Mouse (Mus musculus) heart, embryonic 12.5 days (tissue): ENCODE results near the gene Ptprg. TPM values are rescaled to one million over a fixed set of nuclear protein-coding genes. Genes with fewer than 3 reads are reported as not detected.

ENCODE experiments used
- ATAC-seq: fragments of 200-750 bp; cut with Nextera tagmentation; 2 replicates; pipeline ENCODE4 v1.8.0; 2017; ENCODE audit warnings: moderate TSS enrichment, moderate library complexity; ENCODE audit not compliant: insufficient number of reproducible peaks, low FRiP score
- H3K27ac ChIP-seq: fragments of 300-500 bp; sonication (generic); 2 replicates; pipeline ENCODE4 v1.5.1; 2016; ENCODE audit warnings: mild to moderate bottlenecking, moderate library complexity; ENCODE audit not compliant: poor library complexity, severe bottlenecking
- H3K27me3 ChIP-seq: fragments of 300-500 bp; sonication (generic); replicated peaks from 2 replicates; pipeline ENCODE4 v1.6.1; 2016; ENCODE audit warnings: mild to moderate bottlenecking, moderate library complexity
- H3K36me3 ChIP-seq: fragments of 300-500 bp; sonication (generic); 2 replicates; pipeline ENCODE4 v1.6.1; 2016; ENCODE audit warnings: mild to moderate bottlenecking, moderate library complexity
- H3K4me1 ChIP-seq: fragments of 300-500 bp; sonication (generic); replicated peaks from 2 replicates; pipeline ENCODE4 v1.6.1; 2016; ENCODE audit warnings: mild to moderate bottlenecking
- H3K4me2 ChIP-seq: fragments of 300-500 bp; sonication (generic); 2 replicates; pipeline ENCODE4 v1.6.1; 2016; ENCODE audit warnings: mild to moderate bottlenecking, moderate library complexity
- H3K4me3 ChIP-seq: fragments of 300-500 bp; sonication (generic); 2 replicates; pipeline ENCODE4 v1.5.1; 2016; ENCODE audit warnings: mild to moderate bottlenecking
- H3K9ac ChIP-seq: fragments of 300-500 bp; sonication (generic); 2 replicates; pipeline ENCODE4 v1.6.1; 2016; ENCODE audit warnings: mild to moderate bottlenecking, moderate library complexity
- H3K9me3 ChIP-seq: fragments of 300-500 bp; sonication (generic); replicated peaks from 2 replicates; pipeline ENCODE4 v1.6.1; 2016; ENCODE audit warnings: mild to moderate bottlenecking, moderate library complexity
- WGBS: fragments of 180-500 bp; shearing (Covaris S2); methylation state at CpG from one replicate; pipeline ENCODE4 v1.1.7; 2016; 5-methylcytosine and 5-hydroxymethylcytosine counted together
- polyA plus RNA-seq: library from polyadenylated mRNA; unstranded; fragments of >200 nt; fragmentation: Nextera tagmentation; extraction: Ambion mirVana; gene quantifications from 2 replicates; pipeline ENCODE4 v1.2.1, GENCODE M21; 2016

The Ptprg gene
- polyA plus RNA-seq, 1 experiment from 2014 or later: 17.8 TPM

DNA sequence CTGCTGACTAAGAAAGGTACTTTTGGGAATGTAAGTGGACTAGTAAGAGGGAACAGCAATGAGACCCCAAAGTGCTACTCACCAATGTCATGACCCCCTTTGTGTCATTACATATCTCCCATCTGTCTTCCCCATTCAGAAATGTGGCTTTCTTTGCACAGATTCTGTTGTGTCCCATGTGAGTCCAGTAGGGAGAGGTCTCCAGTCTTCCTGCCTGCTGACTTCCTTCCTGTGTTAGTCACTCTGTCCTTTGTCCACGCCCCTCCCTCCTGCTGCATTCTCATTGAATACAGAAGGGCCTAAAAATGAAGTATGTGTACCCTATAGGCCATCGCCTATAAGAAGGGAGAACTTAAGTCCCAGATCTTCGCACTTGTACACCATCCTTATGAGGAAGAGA is 571.4 kb downstream of the Ptprg start:
- 77% methylated on average over 3 of the region's 3 CpGs for WGBS
- peaks cover 3% of the 10 kb centered on the region for H3K4me1 ChIP-seq
- ATAC-seq: no peak

DNA sequence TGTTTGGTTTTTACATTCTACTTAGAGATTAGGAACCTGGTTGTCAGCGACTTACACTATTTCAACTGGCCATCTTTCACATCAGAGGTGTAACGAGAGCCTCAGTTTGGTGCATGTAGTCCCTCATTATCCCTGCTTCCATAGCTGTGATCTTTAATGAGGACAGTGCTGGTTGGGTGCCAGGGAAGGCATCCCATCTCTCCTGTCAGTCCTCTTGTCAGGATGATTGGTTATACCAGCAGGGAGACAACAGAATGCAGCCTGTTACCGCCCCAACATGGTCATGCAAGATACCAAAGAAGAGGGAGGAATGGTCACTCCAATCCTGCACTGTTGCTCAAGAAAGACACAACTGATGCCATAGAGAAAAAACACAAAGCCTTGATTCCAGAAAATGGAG is 574.6 kb downstream of the Ptprg start:
- no peaks in the 10 kb centered on the region for H3K9me3 ChIP-seq
- H3K9ac ChIP-seq: no peak overlapping the region
- H3K27me3 ChIP-seq: no peaks in the 10 kb centered on the region
- no peak overlapping the region for H3K27ac ChIP-seq
- peaks cover 8% of the 10 kb centered on the region for H3K4me1 ChIP-seq
- WGBS: 85% methylated on average over 3 of the region's 3 CpGs
- peaks cover 1% of the 10 kb centered on the region; the same call in 1 of the 2 replicates for H3K36me3 ChIP-seq
- ATAC-seq: no peak
- H3K4me3 ChIP-seq: no peak overlapping the region
- no peak overlapping the region for H3K4me2 ChIP-seq

More for the DNA sequence above, 571.4 kb downstream of the Ptprg start:
- no peak overlapping the region for H3K4me2 ChIP-seq
- no peak overlapping the region for H3K4me3 ChIP-seq
- no peak overlapping the region; the same call in 1 of the 2 replicates for H3K27ac ChIP-seq
- no peaks in the 10 kb centered on the region for H3K9me3 ChIP-seq
- no peak overlapping the region for H3K9ac ChIP-seq
- peaks cover 3% of the 10 kb centered on the region; the same call in 1 of the 2 replicates for H3K36me3 ChIP-seq
- H3K27me3 ChIP-seq: no peaks in the 10 kb centered on the region

DNA sequence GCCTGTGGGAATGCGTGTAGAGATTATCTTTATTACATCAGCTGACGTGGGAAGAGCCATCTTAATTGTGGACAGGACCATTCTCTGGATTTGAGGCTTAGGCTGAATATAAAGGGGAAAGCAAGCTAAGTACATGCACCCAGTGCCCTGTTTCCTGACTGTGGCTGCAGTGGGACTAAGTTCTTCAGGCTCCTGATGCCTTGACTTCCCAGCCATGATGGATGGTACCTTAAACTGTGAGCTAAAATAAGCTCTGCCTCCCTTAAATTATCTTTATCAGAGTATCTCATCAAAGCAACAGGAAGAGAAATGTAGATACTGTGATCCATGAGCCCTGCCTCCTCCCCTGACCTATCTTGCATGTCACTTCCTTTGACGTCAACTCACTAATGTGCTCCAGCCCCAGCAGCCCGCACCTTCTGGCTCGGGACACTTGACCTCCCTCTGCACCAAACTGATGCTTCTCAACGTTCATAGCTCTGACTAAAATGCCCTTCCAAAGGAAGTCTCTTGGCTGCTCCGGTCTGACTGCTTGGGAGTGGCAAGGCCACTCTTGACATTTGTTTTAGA is 578.8 kb downstream of the Ptprg start:
- H3K36me3 ChIP-seq: no peaks in the 10 kb centered on the region
- H3K9me3 ChIP-seq: no peaks in the 10 kb centered on the region
- no peak overlapping the region for H3K4me2 ChIP-seq
- ATAC-seq: no peak
- no peak overlapping the region for H3K4me3 ChIP-seq
- H3K27ac ChIP-seq: no peak overlapping the region
- peaks cover 4% of the 10 kb centered on the region for H3K4me1 ChIP-seq
- H3K9ac ChIP-seq: no peak overlapping the region
- H3K27me3 ChIP-seq: no peaks in the 10 kb centered on the region
- WGBS: 54% methylated on average over 7 of the region's 7 CpGs

DNA sequence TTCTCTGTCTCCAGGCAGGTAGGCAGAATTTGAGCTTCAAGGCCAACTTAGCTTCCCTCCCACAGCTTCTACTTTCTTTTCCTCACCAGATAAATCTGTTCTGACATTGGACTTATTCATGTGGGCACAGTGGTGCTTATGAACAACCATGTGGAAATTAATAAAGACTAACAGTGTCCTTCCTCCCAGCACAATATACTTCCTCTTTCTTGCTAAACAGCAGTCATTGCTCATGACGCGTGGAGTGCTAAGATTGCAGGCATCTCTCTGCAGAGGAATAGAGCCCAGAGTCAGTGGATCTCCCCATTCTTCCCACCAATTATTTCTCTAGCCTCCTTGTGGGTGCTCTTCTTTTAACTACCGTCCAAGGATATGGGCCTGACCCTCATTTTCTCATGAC is 579.8 kb downstream of the Ptprg start:
- Histone ChIP-seq H3K9me3 (no peaks in the 10 kb centered on the region), H3K4me3 (no peak overlapping the region), H3K4me2 (no peak overlapping the region), H3K27me3 (no peaks in the 10 kb centered on the region), H3K36me3 (0 out of 2 replicates have a peak, but pooled peaks cover 3% of the 10 kb centered on the region), H3K4me1 (peaks cover 4% of the 10 kb centered on the region), H3K27ac (no peak overlapping the region), H3K9ac (no peak overlapping the region)
- 80% methylated on average over 3 of the region's 3 CpGs for WGBS
- no peak for ATAC-seq

DNA sequence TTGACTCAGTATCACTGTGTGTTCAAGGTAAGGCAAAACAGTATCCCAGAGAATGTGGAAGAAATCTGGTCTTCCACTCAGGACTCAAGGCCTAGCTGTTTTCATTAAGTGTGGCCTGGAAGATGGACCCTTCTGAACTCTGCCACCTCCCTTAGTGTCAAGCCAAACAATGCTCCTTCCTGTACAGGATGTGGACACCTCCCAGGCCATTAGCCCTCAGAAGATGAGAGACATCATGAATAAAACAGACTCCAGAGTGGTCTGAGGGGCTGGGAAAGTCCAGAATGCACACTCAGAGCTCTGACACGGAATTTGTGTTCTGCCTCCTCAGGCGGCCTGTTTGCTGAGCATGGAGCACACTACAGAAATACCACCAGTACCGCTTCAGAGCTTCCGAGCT is 581.2 kb downstream of the Ptprg start:
- 73% methylated on average over 4 of the region's 4 CpGs for WGBS
- Histone ChIP-seq H3K4me1 (peaks cover 4% of the 10 kb centered on the region), H3K4me2 (no peak overlapping the region), H3K27me3 (no peaks in the 10 kb centered on the region), H3K4me3 (no peak overlapping the region), H3K9ac (no peak overlapping the region), H3K36me3 (0 out of 2 replicates have a peak, but pooled peaks cover 3% of the 10 kb centered on the region), H3K9me3 (no peaks in the 10 kb centered on the region), H3K27ac (no peak overlapping the region)
- no peak for ATAC-seq

DNA sequence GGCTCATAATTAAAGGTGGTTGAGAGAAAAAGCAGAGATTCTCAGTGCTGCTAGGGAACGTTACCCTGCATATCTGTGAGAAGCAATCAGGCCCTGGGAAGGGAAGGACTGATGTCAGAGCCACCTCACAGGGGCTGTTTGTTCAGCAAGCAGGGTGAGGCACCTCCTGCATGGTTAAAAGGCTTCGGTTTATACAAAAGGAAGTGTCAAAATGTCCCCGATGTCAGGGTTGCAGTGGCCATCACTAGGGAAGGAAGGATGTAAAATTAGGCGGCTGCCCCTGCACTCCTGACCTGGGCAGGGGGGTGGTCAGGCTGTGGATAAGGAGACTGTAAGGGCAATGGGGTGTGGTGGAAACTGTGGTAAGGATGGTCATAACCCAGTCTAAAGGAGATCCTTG is 583.2 kb downstream of the Ptprg start:
- Histone ChIP-seq H3K27me3 (no peaks in the 10 kb centered on the region), H3K4me2 (no peak overlapping the region), H3K36me3 (0 out of 2 replicates have a peak, but pooled peaks cover 3% of the 10 kb centered on the region), H3K9ac (no peak overlapping the region), H3K4me3 (no peak overlapping the region), H3K9me3 (no peaks in the 10 kb centered on the region), H3K27ac (no peak overlapping the region), H3K4me1 (peaks cover 2% of the 10 kb centered on the region)
- ATAC-seq: no peak
- 40% methylated on average over 4 of the region's 4 CpGs for WGBS

DNA sequence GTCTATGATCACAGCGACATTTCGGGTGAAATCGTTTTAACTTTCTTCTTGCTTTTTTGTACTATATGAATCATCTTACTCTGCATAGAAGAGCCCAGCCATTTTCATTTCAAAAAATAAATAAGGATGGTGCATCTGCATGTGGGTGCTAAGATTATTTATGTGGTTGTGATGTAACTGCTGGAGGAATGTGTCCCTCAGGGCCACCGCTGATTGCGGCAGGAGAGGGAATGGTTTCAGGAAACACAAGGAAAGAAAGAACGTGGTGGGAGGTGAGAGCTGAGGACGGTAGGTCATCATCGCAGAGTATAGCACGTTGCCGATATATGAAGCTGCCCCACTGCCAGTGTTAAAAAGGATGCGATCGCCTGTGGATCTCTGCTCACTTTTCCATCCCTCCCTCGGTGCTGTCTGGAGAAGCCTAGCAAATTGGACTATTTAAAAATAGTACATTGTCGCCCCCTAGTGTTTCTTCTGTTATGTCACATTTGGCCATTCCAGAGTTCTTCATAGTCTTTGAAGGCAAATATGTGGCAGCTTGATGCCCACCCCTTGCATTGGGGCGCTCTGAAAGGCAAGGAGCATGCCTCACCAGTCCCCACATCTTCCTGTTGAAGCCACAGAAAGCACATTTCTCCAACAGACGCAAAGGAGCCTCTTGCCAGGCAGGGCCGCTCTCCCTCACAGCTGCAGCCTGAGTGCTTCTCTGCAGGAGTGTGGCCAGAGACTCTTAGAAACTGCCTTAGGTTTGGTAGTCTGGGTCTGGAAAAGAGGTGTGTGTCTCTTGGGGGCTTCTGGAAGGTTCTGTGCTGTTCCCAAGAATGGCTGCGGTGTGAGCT is 586.5 kb downstream of the Ptprg start:
- Histone ChIP-seq H3K4me1 (peaks cover 6% of the 10 kb centered on the region; the same call in 1 of the 2 replicates), H3K4me2 (peak overlapping the region; percentile 40; the same call in 1 of the 2 replicates), H3K36me3 (0 out of 2 replicates have a peak, but pooled peaks cover 6% of the 10 kb centered on the region), H3K27ac (no peak overlapping the region), H3K9me3 (no peaks in the 10 kb centered on the region), H3K4me3 (no peak overlapping the region), H3K9ac (no peak overlapping the region), H3K27me3 (no peaks in the 10 kb centered on the region)
- 46% methylated on average over 18 of the region's 18 CpGs for WGBS
- no peak for ATAC-seq

DNA sequence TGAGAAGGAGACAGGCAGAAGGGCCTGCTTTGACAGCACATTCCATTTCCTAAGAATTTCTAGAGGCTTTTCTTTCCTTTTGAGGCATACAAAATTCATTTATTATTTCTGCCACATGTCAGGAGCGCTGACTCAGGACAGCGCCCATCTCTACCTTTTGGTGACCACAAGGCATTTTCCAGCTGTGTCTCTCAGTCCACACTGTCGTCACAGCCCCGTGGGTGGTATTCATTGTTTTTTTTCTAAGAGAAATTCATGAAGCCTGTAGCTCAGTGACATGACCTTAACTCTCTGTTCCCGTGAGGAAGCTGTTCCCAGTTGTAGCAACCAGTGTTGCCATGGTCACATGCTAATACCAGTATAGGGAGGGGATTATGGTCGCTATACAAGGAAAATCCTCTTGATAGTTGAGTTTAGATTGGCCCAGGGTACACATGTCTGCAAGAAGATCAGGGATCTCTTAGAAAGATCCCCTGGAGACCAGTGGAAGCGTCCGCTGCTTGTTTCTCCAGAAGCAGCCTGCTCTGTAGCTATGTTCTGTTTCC is 590.7 kb downstream of the Ptprg start:
- no peaks in the 10 kb centered on the region for H3K27me3 ChIP-seq
- H3K9ac ChIP-seq: no peak overlapping the region
- ATAC-seq: no peak
- no peak overlapping the region for H3K27ac ChIP-seq
- H3K9me3 ChIP-seq: no peaks in the 10 kb centered on the region
- peaks cover 6% of the 10 kb centered on the region; the same call in 1 of the 2 replicates for H3K4me1 ChIP-seq
- 0 out of 2 replicates have a peak, but pooled peaks cover 7% of the 10 kb centered on the region for H3K36me3 ChIP-seq
- H3K4me3 ChIP-seq: no peak overlapping the region
- no peak overlapping the region for H3K4me2 ChIP-seq
- WGBS: 67% methylated on average over 8 of the region's 8 CpGs

DNA sequence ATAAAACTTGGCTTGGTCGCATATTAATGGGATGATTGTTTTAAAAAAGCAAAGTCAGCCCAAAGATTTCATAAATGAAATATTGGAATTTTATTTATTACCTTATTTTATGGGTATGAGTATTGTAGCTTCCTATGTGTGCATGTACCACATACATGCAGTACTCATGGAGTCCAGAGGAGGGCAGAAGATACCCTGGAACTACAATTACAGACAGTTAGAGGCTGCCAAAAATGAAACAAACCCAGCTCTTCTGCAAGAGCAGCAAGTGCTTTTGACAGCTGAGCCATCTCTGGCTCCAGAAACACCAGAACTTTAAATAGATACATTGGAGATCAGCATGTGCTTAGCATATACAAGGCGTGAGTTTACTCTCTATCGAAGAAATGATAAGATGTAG is 592.6 kb downstream of the Ptprg start:
- Histone ChIP-seq H3K27ac (no peak overlapping the region), H3K9me3 (no peaks in the 10 kb centered on the region), H3K36me3 (0 out of 2 replicates have a peak, but pooled peaks cover 7% of the 10 kb centered on the region), H3K27me3 (no peaks in the 10 kb centered on the region), H3K9ac (no peak overlapping the region), H3K4me1 (peaks cover 6% of the 10 kb centered on the region; the same call in 1 of the 2 replicates), H3K4me3 (no peak overlapping the region), H3K4me2 (no peak overlapping the region)
- 89% methylated on average over 3 of the region's 3 CpGs for WGBS
- ATAC-seq: no peak

DNA sequence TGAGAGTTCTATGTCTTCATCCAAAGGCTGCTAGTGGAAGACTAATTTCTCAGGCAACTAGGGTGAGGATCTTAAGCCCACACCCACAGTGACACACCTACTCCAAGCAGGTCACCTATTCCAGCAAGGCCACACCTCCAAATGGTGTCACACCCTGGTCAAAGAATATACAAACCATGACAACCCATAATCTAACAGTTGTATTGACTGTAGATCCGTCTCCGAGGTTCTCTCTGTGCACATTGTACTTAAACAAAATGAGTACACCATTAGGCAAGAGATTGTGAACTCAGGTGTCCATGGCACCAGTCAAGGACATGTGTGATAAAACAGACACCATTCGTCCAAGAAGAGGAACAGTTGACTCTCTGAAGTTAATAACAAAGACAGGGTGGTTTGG is 596.2 kb downstream of the Ptprg start:
- H3K27ac ChIP-seq: no peak overlapping the region
- no peaks in the 10 kb centered on the region for H3K27me3 ChIP-seq
- peaks cover 9% of the 10 kb centered on the region; the same call in 1 of the 2 replicates for H3K36me3 ChIP-seq
- no peak overlapping the region for H3K4me2 ChIP-seq
- 0 out of 2 replicates have a peak, but pooled peaks cover 2% of the 10 kb centered on the region for H3K4me1 ChIP-seq
- 75% methylated on average over 3 of the region's 3 CpGs for WGBS
- H3K4me3 ChIP-seq: no peak overlapping the region
- H3K9me3 ChIP-seq: no peaks in the 10 kb centered on the region
- no peak overlapping the region for H3K9ac ChIP-seq
- ATAC-seq: no peak

DNA sequence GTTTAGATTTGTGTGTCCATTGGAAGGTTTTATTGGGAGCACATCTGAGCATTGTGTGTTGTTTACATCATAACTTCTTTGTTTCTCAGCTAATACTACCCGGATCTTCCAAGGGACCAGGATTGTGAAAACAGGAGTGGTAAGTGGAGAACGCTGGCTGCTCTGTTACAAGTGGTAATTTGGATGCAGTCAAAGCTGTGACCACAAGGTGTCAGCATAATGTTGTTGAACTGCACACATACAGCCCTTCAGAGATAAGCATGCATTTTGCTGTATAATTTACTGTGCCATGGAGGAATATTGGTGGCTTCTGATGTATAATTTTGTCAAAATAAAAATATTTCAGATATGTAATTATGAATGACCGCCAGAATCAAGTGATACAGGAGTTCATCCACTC is 598.6 kb downstream of the Ptprg start:
- ATAC-seq: no peak
- Histone ChIP-seq H3K9ac (no peak overlapping the region), H3K27ac (no peak overlapping the region), H3K36me3 (peaks cover 5% of the 10 kb centered on the region; the same call in 1 of the 2 replicates), H3K4me1 (peaks cover 5% of the 10 kb centered on the region), H3K9me3 (no peaks in the 10 kb centered on the region), H3K4me2 (no peak overlapping the region), H3K4me3 (no peak overlapping the region), H3K27me3 (no peaks in the 10 kb centered on the region)
- WGBS: 49% methylated on average over 3 of the region's 3 CpGs
